Mouse (Mus musculus): ENCODE measurements at regions not wholly inside any gene's neighbourhood (a gene's known extent, or its start where the extent isn't known, plus 50 kb on each side); places are given as distances from the start of the nearest gene placed in this dataset.
A peak's percentile ranks its signal among the peaks of the same experiment; 100 is the strongest.

GRCm38 (mm10) chr10:91967570-91968310 lies 754.5 kb downstream of the Nedd1 start:
- DNase-seq (ENCODE audit: inconsistent age in 2 of 2, low spot score in 1 of 2): no peak

- peak in 1 of 2 experiments; percentile 52 for DNase-seq (ENCODE audit: inconsistent age in 2 of 2, low spot score in 1 of 2)
Measured at GRCm38 (mm10) chr10:91959734-91960492, 762.3 kb downstream of the Nedd1 start.

GRCm38 (mm10) chr10:91953078-91953477 lies 769.1 kb downstream of the Nedd1 start:
- no peak for DNase-seq (ENCODE audit: inconsistent age in 2 of 2, low spot score in 1 of 2)

GRCm38 (mm10) chr10:91923626-91924025 lies 742.5 kb upstream of the Tmpo start:
- no peak for DNase-seq (ENCODE audit: inconsistent age in 2 of 2, low spot score in 1 of 2)

GRCm38 (mm10) chr10:91889864-91890263 lies 708.7 kb upstream of the Tmpo start:
- DNase-seq (ENCODE audit: inconsistent age in 2 of 2, low spot score in 1 of 2): no peak

- DNase-seq (ENCODE audit: inconsistent age in 2 of 2, low spot score in 1 of 2): no peak
Measured at GRCm38 (mm10) chr10:91888537-91888936, 707.4 kb upstream of the Tmpo start.

- DNase-seq (ENCODE audit: inconsistent age in 2 of 2, low spot score in 1 of 2): peak; percentile 4 to 43
Measured at GRCm38 (mm10) chr10:91883155-91883554, 702.0 kb upstream of the Tmpo start.

GRCm38 (mm10) chr10:91882481-91882880 lies 701.4 kb upstream of the Tmpo start:
- no peak for DNase-seq (ENCODE audit: inconsistent age in 2 of 2, low spot score in 1 of 2)

GRCm38 (mm10) chr10:91881521-91882228 lies 700.6 kb upstream of the Tmpo start:
- DNase-seq (ENCODE audit: inconsistent age in 2 of 2, low spot score in 1 of 2): no peak

- no peak for DNase-seq (ENCODE audit: inconsistent age in 2 of 2, low spot score in 1 of 2)
Measured at GRCm38 (mm10) chr10:91875450-91875849, 694.3 kb upstream of the Tmpo start.

GRCm38 (mm10) chr10:91871244-91871643 lies 690.1 kb upstream of the Tmpo start:
- no peak for DNase-seq (ENCODE audit: inconsistent age in 2 of 2, low spot score in 1 of 2)

GRCm38 (mm10) chr10:91858711-91859595 lies 677.8 kb upstream of the Tmpo start:
- DNase-seq (ENCODE audit: inconsistent age in 2 of 2, low spot score in 1 of 2): no peak

GRCm38 (mm10) chr10:91827074-91827473 lies 646.0 kb upstream of the Tmpo start:
- DNase-seq (ENCODE audit: inconsistent age in 2 of 2, low spot score in 1 of 2): no peak

- DNase-seq (ENCODE audit: inconsistent age in 2 of 2, low spot score in 1 of 2): no peak
Measured at GRCm38 (mm10) chr10:91823499-91823898, 642.4 kb upstream of the Tmpo start.

GRCm38 (mm10) chr10:91804870-91805269 lies 623.8 kb upstream of the Tmpo start:
- no peak for DNase-seq (ENCODE audit: inconsistent age in 2 of 2, low spot score in 1 of 2)
